Mouse (Mus musculus) gastrocnemius, postnatal 10 days (tissue): ENCODE results near the gene Fam53b. TPM values are rescaled to one million over a fixed set of nuclear protein-coding genes. Genes with fewer than 3 reads are reported as not detected.

ENCODE experiments used
- DNase-seq: peaks from one replicate; pipeline ENCODE4 v3.0.0; 2021; ENCODE audit warnings: mixed read lengths
- total RNA-seq, 2 experiments: library from RNA; stranded (reverse); gene quantifications; 2 replicates each; pipeline ENCODE4 v1.2.3; 2021

Fam53b gene
- total RNA-seq, 2 experiments from 2014 or later, result 34.5 to 43.6 TPM

DNA sequence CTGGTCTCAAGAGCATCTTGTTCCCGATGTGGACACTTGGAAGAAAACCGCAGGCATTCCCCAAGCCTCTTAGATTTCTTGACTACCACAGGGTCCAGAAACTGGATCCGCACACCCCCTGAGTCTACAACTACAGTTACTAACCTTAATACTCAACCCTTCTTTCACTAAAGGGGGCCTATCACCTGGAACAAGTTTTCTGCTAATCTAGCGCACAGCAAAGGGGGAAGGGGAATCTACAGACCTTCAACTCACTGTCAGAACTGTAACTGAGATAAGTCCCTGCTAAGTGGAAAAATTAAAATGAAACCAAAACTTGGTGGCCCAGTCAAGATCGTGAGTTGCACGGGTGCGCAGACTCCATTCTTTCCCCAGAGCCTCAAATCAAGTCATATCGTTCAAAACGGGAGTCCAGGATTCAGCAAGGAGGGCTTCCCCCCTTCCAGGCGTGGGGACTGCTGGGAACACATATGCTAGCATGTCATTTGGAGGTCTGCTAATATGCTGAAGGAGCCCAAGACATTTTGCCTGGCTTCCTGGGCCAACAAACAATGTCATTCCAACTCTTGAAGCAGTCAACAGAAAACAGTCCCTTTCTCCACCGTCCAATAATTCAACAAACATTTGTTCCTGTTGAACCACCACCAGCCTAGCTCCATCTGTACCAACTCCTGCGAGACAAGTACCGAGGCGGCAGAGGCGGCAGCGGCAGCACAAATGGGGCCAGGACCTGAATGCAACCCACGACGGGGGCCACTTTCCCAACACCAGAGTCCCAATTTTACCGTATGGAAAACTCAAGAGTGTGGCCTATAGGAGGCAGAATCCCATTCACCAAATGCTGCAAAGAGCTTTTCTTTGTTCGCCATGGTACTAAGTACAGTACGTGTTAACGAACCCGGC, 1.7 kb downstream of the Fam53b start:
- no peak for DNase-seq

- DNase-seq, result peak; percentile 96
Observed at GRCm38 (mm10) chr7:132810879-132811278, 2.8 kb downstream of the Fam53b start.

- peak; percentile 62 for DNase-seq
Observed at GRCm38 (mm10) chr7:132810368-132810767, 3.3 kb downstream of the Fam53b start.

- no peak for DNase-seq
Observed at GRCm38 (mm10) chr7:132809721-132810120, 4.0 kb downstream of the Fam53b start.

GRCm38 (mm10) chr7:132808841-132809682, 4.6 kb downstream of the Fam53b start:
- no peak for DNase-seq

DNA sequence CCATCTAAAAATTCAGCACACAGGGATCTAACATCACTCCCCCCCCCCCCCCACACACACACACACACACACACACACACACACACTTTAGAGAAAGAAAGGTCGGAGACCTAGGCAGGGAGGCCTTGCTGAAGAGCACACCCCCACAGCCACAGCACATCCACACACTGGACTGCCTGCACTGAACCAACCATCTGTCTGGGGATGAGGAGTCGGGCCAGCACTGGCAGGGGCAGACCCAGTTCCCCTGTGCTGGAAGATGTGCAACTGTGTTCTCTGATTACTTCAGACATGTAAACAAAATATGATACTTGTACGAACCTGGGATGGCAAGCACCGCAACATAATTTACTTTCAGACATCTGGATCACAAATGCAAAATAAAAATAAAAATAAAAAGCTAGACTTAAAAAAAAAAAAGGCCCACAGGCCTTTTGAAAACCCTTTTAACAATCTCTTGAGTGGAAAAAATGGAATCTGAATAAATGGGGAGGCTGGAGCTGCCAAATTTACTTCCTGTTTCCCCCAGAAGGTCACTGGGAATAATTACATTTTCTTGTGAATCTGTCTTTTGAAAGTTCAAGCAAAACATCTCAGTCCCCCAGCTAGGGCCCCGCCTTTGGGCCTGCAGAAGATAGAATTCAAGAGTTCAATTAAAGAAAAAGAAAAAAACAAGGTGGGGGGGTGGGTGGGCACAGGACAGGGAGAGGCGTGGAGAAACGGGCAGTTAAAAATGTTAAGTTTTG, 5.5 kb downstream of the Fam53b start:
- no peak for DNase-seq

GRCm38 (mm10) chr7:132806926-132807857, 6.5 kb downstream of the Fam53b start:
- DNase-seq, result no peak

DNA sequence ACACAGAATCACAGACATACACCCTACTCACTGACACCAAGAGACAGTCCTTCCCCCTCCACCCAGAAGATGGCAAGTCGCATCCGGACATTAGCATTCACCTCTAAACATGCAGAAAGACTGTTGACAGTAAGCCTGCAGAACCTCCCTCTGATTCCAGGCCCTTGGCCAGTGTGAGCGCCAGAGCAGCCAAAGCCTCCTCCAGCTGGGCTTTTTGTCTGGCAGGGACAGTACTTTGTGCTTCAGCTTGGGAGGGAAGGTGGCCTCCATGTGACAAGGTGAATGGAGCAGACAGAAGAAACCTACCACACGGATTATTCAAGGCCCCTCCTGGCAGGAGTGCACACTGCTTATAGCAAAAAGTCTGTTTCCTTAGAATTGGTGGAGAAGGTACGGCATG, 7.4 kb downstream of the Fam53b start:
- peak; percentile 65 for DNase-seq

DNA sequence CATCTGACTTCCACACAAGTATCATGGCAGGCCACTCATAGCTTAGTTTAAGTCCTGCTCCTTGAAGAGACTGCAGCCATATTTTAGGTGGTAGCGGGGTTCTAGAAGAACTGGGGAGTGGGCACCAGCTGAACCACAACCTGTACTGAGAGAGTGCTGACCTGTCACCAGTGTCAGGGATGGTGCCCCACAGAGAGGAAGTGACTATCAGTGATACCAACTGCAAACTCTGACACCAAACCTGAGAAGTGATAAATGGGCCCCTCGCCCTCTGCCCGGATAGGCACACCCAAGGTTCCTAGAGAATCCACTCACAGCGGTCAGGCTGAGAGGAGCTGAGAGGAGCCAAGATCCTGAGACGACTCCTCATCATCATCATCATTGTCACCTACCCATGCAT, 8.7 kb downstream of the Fam53b start:
- DNase-seq, result no peak

- DNase-seq, result no peak
Observed at GRCm38 (mm10) chr7:132804461-132804860, 9.2 kb downstream of the Fam53b start.

- DNase-seq, result no peak
Observed at GRCm38 (mm10) chr7:132803962-132804361, 9.7 kb downstream of the Fam53b start.

DNA sequence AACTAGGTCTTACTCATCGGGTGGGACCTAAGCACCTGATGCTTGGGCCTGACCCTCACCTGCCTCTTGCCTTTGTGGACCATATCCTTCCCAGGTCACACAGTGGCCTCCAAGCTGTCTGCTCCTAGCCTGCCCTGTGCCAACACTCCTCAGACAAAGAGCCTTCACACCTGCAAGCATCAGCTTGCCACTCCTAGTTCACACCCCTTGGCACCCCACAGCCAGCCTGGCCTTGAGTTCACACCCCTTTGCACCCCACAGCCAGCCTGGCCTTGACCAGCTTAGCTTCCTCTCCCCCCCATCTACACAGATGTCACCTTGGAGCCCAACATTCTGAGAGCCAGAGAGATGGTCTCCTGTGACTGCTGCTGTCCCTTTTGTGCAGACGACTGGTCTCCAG, 10.3 kb downstream of the Fam53b start:
- DNase-seq, result no peak

DNA sequence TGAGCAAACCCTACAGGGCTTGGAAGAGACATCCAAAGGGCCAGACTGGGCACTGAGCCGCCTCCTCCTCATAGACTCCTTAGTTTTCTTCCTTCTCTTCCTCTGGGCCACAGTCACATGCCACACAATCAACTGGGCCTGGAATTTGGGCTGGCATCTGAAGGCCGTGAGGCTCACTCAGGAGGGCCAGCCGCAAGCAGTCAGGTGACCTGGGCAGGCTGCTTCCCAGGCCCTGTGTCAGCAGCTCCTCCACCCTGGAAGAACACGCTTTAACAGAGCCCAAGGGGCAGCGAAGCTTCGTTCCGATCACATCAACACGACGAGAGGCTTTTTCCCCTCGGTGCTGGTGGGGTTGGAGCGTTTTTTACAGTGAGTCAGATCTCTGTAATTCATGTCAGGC, 11.0 kb downstream of the Fam53b start:
- DNase-seq, result no peak

DNA sequence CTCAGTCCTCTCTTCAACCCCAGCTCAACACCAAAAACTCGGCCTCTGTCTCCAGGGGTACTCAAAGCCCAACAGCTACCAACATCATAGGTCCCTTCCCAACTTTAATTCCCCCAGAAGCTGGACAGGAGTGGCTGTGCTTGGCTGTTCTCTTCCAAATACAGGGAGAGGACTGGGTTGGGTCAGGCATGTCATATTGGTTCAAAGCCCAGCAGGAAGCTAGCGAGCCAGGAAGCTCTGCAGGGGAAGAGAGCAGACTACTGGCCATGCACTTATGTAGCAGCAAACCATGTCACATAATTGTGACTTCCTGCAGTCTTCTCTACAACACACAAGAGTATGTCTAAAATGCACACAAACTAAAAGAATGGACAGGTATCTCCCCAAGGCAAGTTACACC, 11.6 kb downstream of the Fam53b start:
- DNase-seq, result no peak

GRCm38 (mm10) chr7:132801509-132801908, 12.2 kb downstream of the Fam53b start:
- no peak for DNase-seq

GRCm38 (mm10) chr7:132800868-132801267, 12.8 kb downstream of the Fam53b start:
- no peak for DNase-seq

DNA sequence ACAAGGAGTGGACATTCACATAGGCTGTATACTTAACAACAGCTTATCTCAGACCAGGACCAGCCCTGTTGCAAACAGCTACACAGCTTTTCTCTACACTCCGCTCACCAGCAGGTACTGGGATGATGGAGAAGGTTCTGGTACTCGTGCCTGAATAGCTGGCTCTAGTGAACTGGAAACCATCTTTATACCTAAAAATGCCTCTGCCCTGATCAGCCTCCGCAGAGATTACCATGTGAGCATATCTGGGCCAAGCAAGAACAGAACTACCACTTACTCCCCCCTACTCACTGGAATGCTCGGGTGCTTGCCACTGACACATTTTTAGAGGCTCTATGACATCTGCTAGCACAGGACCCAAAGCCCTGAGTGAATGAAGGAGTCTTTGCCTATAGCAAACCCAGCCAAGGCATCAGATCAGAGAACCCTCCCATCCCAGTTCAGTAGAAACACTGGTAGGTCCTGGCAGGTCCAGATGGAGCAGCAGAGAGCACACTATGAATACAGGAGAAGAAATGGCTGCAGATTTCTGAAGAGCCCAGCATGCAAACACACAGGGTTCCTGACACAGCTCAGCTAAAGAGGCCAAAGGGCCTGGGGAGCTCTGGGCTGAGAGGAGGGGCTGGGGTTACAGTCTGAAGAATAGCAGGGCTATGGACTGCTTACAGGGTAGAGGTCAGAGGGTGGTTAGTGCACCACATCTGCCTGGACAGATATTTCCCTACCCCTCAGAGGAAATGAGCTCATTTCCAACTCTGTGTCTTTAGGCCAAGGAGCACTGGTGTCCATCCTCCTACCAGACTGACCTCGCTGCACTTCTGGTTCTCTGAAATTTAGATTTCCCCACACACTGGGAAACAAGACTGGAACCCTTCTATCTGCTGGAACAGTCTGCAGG, 14.3 kb downstream of the Fam53b start:
- no peak for DNase-seq

- no peak for DNase-seq
Observed at GRCm38 (mm10) chr7:132795141-132795540, 18.5 kb downstream of the Fam53b start.

DNA sequence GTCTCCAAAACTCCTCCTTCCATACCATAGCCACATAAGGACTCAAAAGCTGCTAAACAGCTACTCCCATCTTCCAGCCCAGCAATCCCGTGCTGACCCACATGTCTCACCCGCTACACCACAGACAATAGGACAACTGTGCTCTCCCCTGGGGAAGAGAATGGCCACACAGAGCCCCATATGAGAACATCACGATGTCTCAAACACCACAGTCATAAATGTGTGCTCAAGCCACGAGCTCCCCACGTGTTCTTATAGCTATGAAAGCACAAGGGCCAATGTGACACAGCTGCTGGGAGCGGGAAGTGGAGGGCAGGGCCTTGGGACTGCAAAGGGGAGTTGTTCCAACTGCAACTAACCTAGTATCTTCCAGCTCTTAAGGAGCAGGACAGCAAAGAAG, 20.2 kb downstream of the Fam53b start:
- DNase-seq, result no peak
